16 mouse cellular contexts compared by ENCODE assay signal in genomic region chr2:32248377-32249361, GRCm38 (mm10). TPM values are rescaled to one million over a fixed set of nuclear protein-coding genes. Genes with fewer than 3 reads are reported as not detected.
DNase-seq lines count a peak whose midpoint lies in the region; ATAC-seq lines count a peak whose summit lies in the region.
"Had no signal": no experiment of that assay in that cellular context is flagged by ENCODE, and none has a peak within 500 bp of the region (broad histone marks: within the 10 kb centered on the region; RNA-seq: fewer than 3 reads in every experiment).

No protein-coding gene starts in this region.

- ATAC-seq in heart, embryonic 11.5 days (replicated peaks; ENCODE audit: insufficient number of reproducible peaks, low FRiP score, low TSS enrichment), result no peak
- ATAC-seq in hindbrain, embryonic 13.5 days (ENCODE audit: low FRiP score), result no peak
- ATAC-seq: inflammation-experienced regulatory T-cells, adult 6 months had no signal

- H3K9me3 ChIP-seq in heart, embryonic 11.5 days (replicated peaks; ENCODE audit: control insufficient read depth, low read length), result no peaks in the 10 kb centered on the region
- H3K9me3 ChIP-seq in hindbrain, embryonic 13.5 days, result no peaks in the 10 kb centered on the region
- H3K9me3 ChIP-seq: neural tube, embryonic 13.5 days had no signal

- DNase-seq in heart, adult 8-10 months (ENCODE audit: low spot score), result peak; percentile 20
- DNase-seq in adrenal gland, adult 2 months, result peak; percentile 84
- DNase-seq in gastrocnemius, adult 18-20 months (ENCODE audit: low spot score), result peak; percentile 64
- DNase-seq in lung, postnatal 10 days, result peak; percentile 79
- DNase-seq in layer of hippocampus, adult 11-12 months (ENCODE audit: low spot score), result no peak
- DNase-seq in layer of hippocampus, adult 18-20 months (ENCODE audit: low spot score in 2 of 2), result no peak
- DNase-seq: cerebellum, adult 8-10 months; embryo, embryonic 11 days; liver; midbrain, embryonic 14.5 days; spleen, adult 18-20 months had no signal

- no peaks in the 10 kb centered on the region for H3K4me1 ChIP-seq in heart, embryonic 11.5 days (ENCODE audit: control insufficient read depth, insufficient read depth, low read length)
- no peaks in the 10 kb centered on the region for H3K4me1 ChIP-seq in hindbrain, embryonic 13.5 days (replicated peaks)
- H3K4me1 ChIP-seq: neural tube, embryonic 13.5 days had no signal

- H3K27me3 ChIP-seq in heart, embryonic 11.5 days (ENCODE audit: control insufficient read depth, insufficient read depth, low read length), result no peaks in the 10 kb centered on the region
- no peaks in the 10 kb centered on the region for H3K27me3 ChIP-seq in hindbrain, embryonic 13.5 days
- H3K27me3 ChIP-seq: neural tube, embryonic 13.5 days had no signal

- H3K9ac ChIP-seq in heart, embryonic 11.5 days (ENCODE audit: low read depth, low read length), result no peak overlapping the region
- no peak overlapping the region for H3K9ac ChIP-seq in hindbrain, embryonic 13.5 days
- H3K9ac ChIP-seq: neural tube, embryonic 13.5 days had no signal

- no peak overlapping the region for H3K4me2 ChIP-seq in heart, embryonic 11.5 days
- no peak overlapping the region for H3K4me2 ChIP-seq in hindbrain, embryonic 13.5 days
- H3K4me2 ChIP-seq: neural tube, embryonic 13.5 days had no signal

- 74% methylated on average over 10 of the region's 10 CpGs for WGBS in heart, embryonic 11.5 days (ENCODE audit: insufficient replicate concordance)
- 84% methylated on average over 10 of the region's 10 CpGs for WGBS in hindbrain, embryonic 13.5 days

- no peak overlapping the region for H3K27ac ChIP-seq in heart, embryonic 11.5 days (ENCODE audit: low read depth, low read length)
- H3K27ac ChIP-seq in hindbrain, embryonic 13.5 days, result no peak overlapping the region
- H3K27ac ChIP-seq: macrophage; neural tube, embryonic 13.5 days had no signal

- no peak overlapping the region for H3K4me3 ChIP-seq in heart, embryonic 11.5 days (ENCODE audit: low read depth, low read length)
- H3K4me3 ChIP-seq in hindbrain, embryonic 13.5 days, result no peak overlapping the region
- H3K4me3 ChIP-seq: neural tube, embryonic 13.5 days had no signal

- peaks cover 8% of the 10 kb centered on the region for H3K36me3 ChIP-seq in heart, embryonic 11.5 days (ENCODE audit: control insufficient read depth, insufficient read depth, low read length)
- H3K36me3 ChIP-seq in hindbrain, embryonic 13.5 days, result peaks cover 97% of the 10 kb centered on the region

RNA-seq across cellular contexts. Expression of gene Uck1, which starts 11.3 kb away (rescaled TPM):
- total RNA-seq in heart, adult 8-10 months (2022), result 10 to 100 TPM; 22.9 to 24.5 (median 23.3) TPM
- polyA plus RNA-seq in heart, embryonic 11.5 days (2014; fragmentation: Nextera tagmentation; extraction: Ambion mirVana), result 42.1 and 44.3 TPM in 2 replicates
- total RNA-seq in adrenal gland, adult 2 months (2021), result 100 to 1,000 TPM; 116 to 148 TPM
- polyA plus RNA-seq in adrenal gland, adult 2 months (2012; rRNA removed), result 202 and 249 TPM in 2 replicates
- total RNA-seq in gastrocnemius, adult 18-20 months (2021), result 10 to 100 TPM; 11.4 to 11.6 TPM
- polyA plus RNA-seq in hindbrain, embryonic 13.5 days (2015; fragmentation: Nextera tagmentation; extraction: Ambion mirVana), result 78.6 and 80.2 TPM in 2 replicates
- 10 to 100 TPM; 52.3 to 58.5 TPM for total RNA-seq in layer of hippocampus, adult 18-20 months (2021)

RNA-seq across cellular contexts. Expression of gene Pomt1, which starts 12.3 kb away (rescaled TPM):
- total RNA-seq in heart, adult 8-10 months (2022), result 10 to 100 TPM; 12.5 to 15.0 (median 14.0) TPM
- 12.9 and 15.3 TPM in 2 replicates for polyA plus RNA-seq in heart, embryonic 11.5 days (2014; fragmentation: Nextera tagmentation; extraction: Ambion mirVana)
- total RNA-seq in adrenal gland, adult 2 months (2021), result 10 to 100 TPM; 32.5 to 40.4 TPM
- 42.8 and 49.6 TPM in 2 replicates for polyA plus RNA-seq in adrenal gland, adult 2 months (2012; rRNA removed)
- total RNA-seq in gastrocnemius, adult 18-20 months (2021), result 10 to 100 TPM; 10.2 to 11.1 TPM
- 24.4 and 24.9 TPM in 2 replicates for polyA plus RNA-seq in hindbrain, embryonic 13.5 days (2015; fragmentation: Nextera tagmentation; extraction: Ambion mirVana)
- 10 to 100 TPM; 23.3 to 24.4 TPM for total RNA-seq in layer of hippocampus, adult 18-20 months (2021)

RNA-seq across cellular contexts. Expression of gene Golga2, which starts 38.5 kb away (rescaled TPM):
- total RNA-seq in heart, adult 8-10 months (2022), result 10 to 100 TPM; 75.1 to 88.9 (median 80.2) TPM
- polyA plus RNA-seq in heart, embryonic 11.5 days (2014; fragmentation: Nextera tagmentation; extraction: Ambion mirVana), result 20.5 and 26.8 TPM in 2 replicates
- total RNA-seq in adrenal gland, adult 2 months (2021), result 10 to 100 TPM; 81.1 to 82.9 TPM
- 25.8 and 31.5 TPM in 2 replicates for polyA plus RNA-seq in adrenal gland, adult 2 months (2012; rRNA removed)
- 10 to 100 TPM; 56.7 to 56.9 TPM for total RNA-seq in gastrocnemius, adult 18-20 months (2021)
- 25.6 and 26.5 TPM in 2 replicates for polyA plus RNA-seq in hindbrain, embryonic 13.5 days (2015; fragmentation: Nextera tagmentation; extraction: Ambion mirVana)
- total RNA-seq in layer of hippocampus, adult 18-20 months (2021), result 10 to 100 TPM; 85.1 to 92.5 TPM

RNA-seq across cellular contexts. Expression of gene Swi5, which starts 39.2 kb away (rescaled TPM):
- 100 to 1,000 TPM; 221 to 257 (median 231) TPM for total RNA-seq in heart, adult 8-10 months (2022)
- 125 and 339 TPM in 2 replicates for polyA plus RNA-seq in heart, embryonic 11.5 days (2014; fragmentation: Nextera tagmentation; extraction: Ambion mirVana)
- total RNA-seq in adrenal gland, adult 2 months (2021), result 100 to 1,000 TPM; 324 to 358 TPM
- polyA plus RNA-seq in adrenal gland, adult 2 months (2012; rRNA removed), result 317 and 318 TPM in 2 replicates
- total RNA-seq in gastrocnemius, adult 18-20 months (2021), result 100 to 1,000 TPM; 143 to 148 TPM
- polyA plus RNA-seq in hindbrain, embryonic 13.5 days (2015; fragmentation: Nextera tagmentation; extraction: Ambion mirVana), result 437 and 458 TPM in 2 replicates
- 100 to 1,000 TPM; 202 to 208 TPM for total RNA-seq in layer of hippocampus, adult 18-20 months (2021)

Comparison
In these comparisons a context has a peak if more than half of its experiments do, and no peak if none do; other contexts are left out.
1. DNase-seq: peak in heart, adult 8-10 months (single experiment), adrenal gland, adult 2 months (single experiment), gastrocnemius, adult 18-20 months (single experiment) and lung, postnatal 10 days (single experiment); none in layer of hippocampus, adult 11-12 months (single experiment) and layer of hippocampus, adult 18-20 months (0 of 2).